Mouse (Mus musculus) WW6 (cell line): Measurements from ENCODE around the gene Tbc1d8b.
"Not testable (repeated sequence)": the region's sequence is repeated elsewhere in the genome, so short reads cannot be mapped to it uniquely, and the experiment has no call there.

Experiments
- DNase-seq: peaks from one replicate; pipeline ENCODE4 v3.0.0-alpha.2; 2013; ENCODE audit warnings: low read depth, low spot score

Tbc1d8b gene

DNA sequence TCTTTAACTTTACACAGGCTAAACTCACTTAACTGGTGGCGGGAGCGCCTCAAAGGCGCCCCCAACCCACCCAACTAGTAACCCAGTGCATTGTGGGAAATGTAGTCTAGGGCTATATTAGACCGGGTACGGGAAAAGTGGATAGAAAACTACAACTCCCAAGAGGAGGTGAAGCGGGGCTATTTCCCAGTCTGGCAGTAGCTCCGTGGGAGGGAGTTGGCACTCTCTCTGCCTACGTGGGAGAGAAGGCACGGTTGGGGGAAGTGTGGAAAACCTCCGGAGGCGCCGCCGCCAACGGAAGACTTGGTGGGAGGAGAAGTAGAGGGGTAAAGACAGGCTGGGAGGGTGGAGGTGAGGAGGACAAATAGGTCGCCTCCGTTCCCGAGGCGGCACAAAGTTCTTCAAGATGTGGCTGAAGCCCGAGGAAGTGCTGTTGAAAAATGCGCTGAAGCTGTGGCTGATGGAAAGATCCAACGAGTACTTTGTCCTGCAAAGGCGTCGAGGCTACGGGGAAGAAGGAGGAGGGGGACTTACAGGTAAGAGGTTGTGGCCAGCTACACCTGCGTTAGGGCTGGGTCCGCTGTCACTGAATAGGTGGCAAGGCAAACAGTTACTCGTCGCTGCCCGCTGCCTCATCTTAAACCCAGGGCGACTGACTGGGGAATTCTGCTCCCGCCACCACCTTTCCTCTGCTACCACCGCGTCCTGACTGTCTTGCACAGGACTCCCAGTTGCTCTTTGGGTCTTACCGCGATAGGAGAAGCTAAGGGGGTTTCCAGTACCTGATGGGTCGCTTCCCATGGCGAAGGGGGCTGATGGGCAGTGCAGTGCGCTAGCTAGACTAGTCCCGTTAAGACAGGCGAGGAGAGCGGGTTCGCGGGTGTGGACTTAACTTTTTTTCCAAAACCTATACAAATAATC, at the start of gene Tbc1d8b:
Gene Tbc1d8b, plus strand, starts transcription at position 222 of the 921 bp plus-strand sequence.
- DNase-seq, result no peak

DNA sequence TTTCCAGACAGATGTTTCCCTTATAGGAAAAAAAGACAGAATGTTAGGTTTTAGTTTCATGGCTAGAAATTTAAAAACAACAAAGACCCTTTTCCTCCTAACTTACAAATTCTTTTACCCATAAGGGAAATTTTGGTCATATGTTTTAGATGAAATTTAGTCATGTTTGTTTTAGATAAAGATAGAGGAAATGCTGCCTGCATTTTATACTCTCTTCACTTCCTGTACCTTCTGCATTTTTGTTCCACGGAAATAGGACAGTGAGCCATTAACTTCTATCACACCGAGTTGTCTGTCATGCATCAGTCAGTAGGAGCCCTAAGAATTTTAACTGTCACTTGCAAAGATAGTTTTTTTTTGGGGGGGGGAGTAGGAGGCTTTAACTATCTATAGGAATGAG, 45.1 kb upstream of the Tbc1d8b start:
- DNase-seq, result no peak

DNA sequence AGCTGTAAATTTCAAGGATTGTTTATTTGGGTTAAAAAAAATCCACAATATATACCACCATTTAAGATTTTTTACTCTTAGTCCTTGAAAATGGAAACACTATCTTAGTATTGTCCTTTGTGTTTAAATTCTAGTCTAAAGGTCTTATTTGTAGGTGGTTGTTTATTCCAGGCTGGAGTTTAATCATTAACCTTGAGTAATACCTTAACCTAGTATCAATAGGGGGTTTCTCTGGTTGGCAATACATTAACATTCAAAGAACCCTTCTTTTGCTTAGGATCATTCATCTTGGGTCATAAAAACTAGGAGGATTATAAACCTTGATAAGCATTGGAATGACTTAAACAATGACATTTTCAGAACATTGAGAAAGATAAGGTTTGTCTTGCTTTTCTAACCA, 44.4 kb upstream of the Tbc1d8b start:
- DNase-seq, result no peak

DNA sequence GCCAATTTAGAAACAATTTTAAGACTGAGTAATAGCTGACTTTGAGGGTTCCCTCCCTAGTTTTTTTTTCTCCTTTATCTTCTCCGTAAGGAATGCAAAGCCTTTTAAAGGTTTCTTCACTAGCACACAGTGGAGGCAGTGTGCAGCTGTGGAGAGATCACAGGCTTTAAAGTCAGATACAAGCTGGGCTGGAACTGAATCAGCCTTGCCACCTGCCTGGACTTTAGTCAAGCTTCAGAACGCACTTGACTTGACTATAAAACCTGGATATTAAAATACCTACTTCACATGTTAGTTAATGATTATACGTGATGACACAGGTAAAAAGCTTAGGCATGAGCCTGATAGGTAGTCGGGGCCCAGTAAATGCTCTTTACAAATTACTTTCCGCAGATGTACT, 32.6 kb upstream of the Tbc1d8b start:
- DNase-seq, result no peak

DNA sequence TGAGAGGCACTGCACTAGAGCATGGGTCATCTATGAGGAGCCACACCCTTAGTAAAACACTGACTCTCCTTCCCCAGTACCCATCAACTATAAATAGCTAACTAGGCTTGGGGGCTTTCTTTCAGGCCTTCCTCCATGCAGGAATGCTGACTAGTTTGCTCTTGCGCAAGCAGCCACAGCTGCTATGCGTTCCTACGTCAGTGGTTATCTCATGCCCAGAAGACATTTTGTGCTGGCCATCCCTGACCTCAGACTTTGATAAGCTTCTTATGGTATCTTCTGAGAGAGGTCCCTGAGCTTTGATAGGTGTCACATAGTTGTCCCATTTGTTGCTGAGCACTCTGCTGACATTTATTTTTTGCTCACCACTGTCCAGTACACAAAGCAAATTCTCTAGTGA, 31.5 kb upstream of the Tbc1d8b start:
- DNase-seq, result no peak

DNA sequence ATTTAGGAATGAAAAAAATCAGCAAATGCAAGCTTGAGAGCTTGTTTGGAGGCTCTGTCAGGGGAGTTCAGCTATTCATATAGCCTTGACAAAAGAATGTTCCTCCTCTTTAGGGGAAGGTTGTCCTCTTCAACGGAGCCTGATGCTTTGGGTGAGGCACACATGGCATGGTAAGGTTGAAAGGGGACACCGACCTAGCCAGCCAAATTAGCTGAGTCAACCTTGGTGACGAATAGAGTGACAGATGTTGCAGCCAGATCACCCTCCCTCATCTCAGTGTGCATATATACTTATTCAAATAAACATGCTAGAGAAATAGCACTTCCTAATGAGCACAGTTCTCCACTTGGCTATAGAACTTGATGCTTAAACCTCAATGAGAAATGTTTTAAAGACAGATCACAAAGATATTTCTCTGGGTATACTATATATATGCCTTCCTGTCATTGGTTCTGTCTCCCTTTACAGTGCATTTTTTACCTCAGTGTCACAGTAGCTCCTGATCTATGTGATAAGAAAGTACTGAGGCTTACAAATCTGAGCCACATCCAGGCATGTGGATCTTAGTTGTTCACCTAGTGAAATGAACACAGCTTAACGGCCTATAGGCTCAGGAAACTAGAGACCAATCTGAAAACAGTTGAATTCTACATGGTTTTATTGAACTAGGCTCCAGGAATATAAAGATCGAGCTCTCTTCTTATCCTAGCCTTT, 30.3 kb upstream of the Tbc1d8b start:
- no peak for DNase-seq

DNA sequence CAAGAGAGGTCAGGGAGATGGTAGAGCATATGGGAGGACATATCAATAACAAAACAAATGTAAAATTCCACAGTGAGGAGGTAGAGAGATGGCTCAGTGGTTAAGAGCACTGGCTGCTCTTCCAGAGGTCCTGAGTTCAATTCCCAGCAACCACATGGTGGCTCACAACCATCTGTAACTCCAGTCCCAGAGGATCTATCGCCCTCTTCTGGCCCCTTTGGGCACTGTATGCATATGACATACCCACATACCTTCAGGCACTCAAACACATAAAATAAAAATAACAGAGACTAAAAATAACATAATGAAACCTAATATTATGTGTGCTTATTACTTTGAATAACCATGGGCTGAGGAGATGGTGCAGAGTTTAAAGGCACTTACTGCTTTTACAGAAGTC, 22.7 kb upstream of the Tbc1d8b start:
- DNase-seq, result no peak

DNA sequence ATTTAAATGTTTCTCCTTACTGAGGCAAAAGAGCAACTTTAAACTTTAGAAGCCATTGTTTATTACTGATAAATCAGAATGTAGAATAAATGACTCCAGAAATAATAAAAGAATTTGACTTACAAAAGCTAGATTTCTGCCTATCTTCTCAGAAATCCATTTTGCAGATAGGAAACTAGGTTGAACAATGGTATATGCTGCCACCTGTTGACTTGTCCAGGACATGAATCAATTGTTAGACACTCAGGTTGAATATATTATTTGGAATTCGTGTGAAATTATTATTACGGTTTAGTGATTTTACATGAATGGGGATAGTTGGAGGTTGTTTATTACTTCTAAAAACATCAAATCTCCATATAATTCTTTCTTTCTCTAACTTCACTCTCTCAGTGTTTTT, 19.0 kb upstream of the Tbc1d8b start:
- no peak for DNase-seq

DNA sequence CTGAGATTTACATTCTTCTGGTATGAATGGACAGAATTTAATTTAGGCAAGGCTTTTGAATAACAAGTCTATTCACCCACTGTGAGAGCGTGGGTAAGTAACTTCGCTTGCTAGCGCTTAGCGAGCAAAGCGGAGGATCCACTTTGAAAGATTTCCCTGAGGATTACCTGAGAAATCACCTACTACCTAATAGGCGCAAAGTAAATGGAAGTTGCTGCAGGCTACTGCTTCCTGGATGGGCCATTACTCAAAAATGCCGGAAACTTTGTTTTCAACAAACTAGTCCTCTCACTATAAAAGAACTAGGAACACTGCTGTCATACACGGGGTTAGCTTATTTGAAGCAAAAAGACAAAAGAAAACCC, 404 bp upstream of the Tbc1d8b start:
- DNase-seq, result no peak

DNA sequence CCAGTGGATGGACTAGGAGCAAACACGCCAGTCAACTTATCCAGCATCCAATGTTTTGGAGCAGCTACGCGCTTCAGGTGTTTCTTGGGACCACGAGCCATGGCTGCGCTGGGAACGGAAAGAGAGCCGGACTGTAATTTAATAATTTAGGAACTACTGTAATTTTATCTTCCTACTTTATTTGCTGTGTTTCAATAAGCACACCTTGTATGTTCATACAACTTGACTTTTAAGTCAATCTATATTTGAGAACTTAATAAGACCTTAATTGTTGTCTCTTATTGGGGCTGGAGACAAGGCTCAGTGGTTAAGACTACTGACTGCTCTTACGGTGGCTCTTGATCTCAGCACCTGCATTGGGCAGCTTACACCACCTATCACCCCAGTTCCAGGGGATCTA, 29.6 kb downstream of the Tbc1d8b start, which contains the start of gene Gm15013:
Gene Gm15013, minus strand, starts transcription at position 101 of the 400 bp plus-strand sequence.
- no peak for DNase-seq

DNA sequence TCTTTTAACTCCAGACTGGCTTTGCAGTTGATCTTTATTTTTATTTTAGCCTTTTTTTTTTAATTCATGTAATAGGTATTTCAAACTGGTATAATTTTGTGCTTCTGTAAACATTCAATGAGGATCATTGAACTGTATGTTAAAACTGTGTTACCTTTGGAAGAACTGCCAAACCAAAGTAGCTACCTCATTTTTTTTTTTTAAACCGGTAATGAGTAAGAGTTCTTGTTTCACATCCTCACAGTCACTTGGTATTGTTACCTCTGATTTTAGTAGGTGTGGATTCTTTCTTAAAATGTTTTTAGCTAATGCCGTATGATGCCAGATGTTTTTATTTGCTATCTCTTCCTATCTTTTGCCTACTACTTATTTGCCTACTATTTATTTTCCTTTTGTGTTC, 37.6 kb downstream of the Tbc1d8b start:
- DNase-seq, result no peak

DNA sequence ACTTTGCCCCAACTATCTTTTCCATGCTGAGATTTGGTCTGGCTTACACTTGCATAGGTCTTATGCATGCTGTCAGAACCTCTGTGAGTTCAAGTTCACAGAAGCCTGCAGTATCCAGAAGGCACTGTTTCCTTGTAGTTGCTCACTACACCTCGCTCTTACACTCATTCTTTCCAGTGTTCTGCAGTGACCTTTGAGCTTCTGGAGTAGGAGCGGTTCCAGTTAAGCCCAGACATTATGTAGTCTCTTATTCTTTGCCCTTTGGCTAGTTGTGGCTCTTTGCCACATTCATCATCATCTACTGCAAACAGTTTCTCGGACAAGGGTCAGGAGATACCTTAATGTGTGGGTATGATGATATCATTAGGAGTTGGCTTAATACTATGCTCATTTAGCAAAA, 45.7 kb downstream of the Tbc1d8b start:
- DNase-seq, result no peak

DNA sequence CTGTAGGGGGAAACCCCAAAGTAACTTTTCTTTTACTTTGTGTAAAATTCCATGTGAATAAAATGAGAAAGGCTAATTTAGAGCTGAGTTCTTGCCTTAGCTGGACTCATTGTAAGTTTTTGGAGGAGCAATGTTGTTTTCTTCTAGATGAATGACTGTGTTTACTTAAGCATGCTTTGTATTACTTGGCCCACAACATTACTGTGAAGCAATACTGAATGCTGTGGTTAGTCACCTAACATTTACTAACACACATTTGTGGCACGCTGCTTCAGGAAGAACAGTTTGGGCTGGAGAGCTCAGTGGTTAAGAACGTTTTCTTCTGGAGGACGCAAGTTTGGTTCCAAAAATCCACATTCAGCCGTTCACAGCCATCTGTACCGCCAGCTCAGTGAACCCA, 52.3 kb downstream of the Tbc1d8b start:
- no peak for DNase-seq

DNA sequence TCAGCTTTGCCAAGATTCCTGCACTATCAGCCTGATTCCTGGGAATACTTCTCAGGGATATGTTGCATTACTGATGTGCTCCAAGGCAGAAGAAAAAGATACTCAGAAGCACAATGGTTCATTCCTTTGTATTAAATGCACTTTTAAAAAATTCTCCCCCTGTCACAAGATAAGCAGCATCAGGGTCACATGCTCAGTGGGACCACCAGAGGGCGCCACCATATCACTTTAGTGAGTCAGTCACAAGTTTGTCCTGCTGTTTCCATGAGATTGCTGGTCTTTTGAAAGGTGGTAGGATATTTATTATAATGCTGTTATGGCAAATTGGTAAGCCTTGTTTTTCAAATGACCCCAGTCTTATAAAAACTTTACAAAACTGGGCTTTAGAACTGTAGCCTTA, 67.1 kb downstream of the Tbc1d8b start:
- DNase-seq, result no peak

DNA sequence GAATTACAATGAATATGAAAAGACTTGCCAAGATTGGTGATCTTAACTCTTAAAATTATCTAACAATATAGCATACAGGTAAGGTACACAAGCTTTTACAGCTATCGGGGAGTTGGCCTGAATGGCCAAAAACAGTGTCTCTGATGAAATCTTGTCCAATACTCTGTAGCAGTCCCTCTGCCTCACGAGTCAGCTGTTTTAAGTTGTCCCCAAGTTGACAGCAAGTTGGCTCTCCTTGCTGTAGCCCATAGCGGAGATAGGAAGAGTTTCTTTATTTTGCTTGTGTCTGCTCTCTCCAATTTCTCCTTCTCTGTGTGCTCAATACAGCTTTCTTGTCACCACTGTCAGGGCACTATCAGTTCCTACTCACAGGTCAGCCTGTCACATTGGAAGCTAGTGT, 73.8 kb downstream of the Tbc1d8b start:
- not testable (repeated sequence) for DNase-seq

DNA sequence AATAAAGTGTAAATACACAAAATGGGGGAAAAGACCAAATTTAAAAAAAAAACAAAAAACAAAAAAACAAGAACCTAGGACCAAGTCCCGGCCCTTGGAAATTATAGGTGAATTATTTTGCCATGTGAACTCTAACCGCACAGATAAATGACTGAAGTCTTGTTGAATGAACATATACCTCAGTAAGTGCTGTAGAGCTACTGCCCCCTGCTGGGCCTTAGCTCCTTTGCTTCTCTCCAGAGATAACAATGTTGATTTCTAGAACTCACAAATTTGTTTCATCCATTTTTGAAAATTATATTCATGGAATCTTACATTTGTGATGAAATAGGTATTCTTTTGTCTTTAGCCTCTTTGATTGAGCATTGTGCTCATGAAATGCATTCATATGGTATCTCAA, 77.8 kb downstream of the Tbc1d8b start:
- no peak for DNase-seq

DNA sequence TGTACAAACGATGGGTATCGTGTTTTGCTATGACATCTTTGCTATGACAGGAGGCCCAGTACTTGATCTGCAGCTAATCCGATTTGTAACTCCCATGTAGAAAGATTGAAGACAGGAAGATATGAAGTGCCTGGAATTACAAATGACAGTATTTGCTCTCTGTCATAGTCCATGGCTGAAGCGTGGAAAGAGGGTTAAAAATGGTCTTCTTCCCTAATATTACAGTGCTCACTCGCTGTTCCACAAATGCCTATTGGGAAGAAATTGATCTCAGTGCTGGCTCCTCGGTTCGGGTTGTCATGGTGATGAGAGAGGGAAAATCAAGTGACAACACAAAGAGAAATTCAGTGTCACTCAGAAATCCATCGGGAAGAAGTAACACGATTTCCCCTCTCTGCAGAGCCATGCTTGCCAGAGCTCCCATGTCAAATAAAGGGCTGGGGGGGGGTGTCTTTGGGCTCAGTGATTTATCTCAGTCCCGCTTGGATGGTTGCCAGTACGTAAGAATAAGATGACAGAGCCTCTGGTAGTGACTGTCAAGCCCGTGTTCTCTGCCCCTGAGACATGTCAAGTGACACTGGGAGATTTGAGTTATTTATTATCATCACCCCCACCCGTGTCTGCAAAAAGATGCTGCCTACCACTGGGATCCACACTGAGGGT, 85.3 kb downstream of the Tbc1d8b start:
- no peak for DNase-seq

DNA sequence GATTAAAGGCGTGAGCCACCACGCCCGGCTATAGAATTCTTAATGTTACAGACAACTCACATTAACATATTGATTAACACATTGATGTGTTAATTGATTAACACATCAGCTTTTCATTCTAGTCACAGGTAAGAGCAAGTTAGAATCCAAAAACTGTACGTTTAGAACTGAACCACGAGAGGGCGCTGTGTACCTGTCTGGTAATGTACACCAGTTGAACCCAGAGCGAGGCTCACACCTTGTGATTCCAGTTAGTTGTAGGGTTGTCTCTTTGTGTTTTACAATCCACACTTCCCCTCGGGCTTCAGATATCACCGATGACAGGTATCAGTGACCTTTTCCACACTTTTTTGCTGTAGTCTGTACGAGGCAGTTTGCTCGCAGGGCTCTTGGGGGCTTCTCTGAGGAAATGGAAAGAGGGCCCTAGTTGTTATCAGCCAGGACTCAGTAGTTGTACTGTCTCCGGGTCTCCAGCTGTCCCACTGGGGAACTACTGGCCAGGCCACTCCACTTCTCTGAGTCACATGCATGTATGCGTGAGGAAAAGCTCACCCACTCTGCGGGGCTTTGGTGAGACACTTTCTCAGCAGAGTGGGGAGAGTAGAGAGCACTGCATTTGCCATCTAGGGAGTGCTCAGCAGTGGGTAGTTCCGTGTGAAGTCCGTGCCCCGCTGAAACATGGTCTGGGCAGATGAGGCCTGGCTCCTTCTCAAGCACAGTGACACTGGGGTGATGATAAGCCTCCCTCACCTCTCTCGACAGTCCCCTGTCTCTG, 89.7 kb downstream of the Tbc1d8b start:
- DNase-seq, result peak; percentile 34

DNA sequence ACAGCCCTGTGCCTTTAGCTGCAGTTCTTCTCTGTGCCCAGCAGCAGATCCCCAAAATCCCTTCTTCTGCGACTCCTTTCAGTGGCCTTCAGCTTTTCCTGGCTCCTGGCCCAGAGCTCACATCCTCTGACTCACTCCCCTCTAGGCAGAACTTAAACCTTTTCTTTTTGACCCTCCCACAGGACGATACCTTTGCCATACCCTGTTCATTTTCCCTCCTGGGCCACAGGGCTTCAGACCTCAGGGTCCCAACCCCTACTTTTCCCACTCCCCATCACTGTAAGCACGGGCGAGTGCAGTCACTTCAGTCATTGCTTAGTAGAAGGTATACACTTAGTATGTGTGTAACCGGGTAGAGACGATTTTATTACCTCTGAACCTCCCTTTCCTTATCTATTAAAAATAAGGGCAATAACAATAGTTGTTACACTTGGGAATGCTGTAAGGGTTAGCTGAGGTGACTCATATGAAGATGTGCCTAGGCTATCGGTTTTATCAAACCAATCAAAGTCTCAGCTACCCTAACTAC, 90.4 kb downstream of the Tbc1d8b start:
- DNase-seq, result no peak

DNA sequence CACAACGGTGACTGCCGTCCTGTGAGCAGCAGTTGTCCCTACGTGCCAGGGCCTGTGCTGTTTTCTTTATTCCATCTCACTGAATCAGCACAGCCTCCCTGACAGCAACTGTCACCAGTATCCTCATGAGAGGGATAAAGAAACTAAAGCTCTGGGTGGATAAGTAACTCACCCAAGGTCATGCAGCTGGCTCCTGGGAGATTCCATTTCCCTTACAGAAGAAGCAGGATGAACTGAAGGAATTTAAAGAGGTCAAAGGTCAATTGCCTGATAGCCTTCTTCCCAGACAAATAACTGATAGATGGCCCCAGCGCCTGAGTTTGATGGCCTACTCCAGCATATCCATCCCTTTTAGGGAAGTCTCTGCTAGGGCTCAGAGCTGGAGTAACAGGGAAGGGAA, 92.6 kb downstream of the Tbc1d8b start:
- DNase-seq, result no peak

DNA sequence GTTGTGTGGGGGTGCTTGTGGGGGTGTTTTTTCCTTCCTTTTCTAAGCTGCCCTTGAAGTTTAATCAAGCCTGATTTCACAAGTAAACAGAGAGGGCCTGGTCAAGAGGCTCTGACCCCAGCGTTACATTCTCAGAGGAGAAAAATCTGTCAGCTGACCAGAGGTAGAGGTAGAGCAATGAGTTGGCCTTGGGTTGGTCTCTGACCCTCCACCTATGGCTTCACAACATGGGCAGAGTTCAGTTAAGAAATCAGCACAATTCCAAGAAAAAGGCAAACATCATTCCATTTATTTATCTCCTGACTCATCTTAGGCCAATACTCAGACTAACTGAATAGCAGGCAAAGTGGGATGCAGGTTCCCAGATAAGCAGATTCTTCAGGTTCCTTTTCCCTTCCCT, 94.1 kb downstream of the Tbc1d8b start:
- no peak for DNase-seq
